Mouse (Mus musculus) liver, embryonic 14.5 days (tissue): Measurements from ENCODE around the gene Npw.

Source experiments
- CTCF ChIP-seq: IDR thresholded peaks from 2 replicates; pipeline ENCODE4 v1.5.1; 2016; ENCODE audit warnings: antibody characterized with exemption, low read depth, control low read depth
- EP300 ChIP-seq: IDR thresholded peaks from 2 replicates; pipeline ENCODE4 v1.6.1; 2016; ENCODE audit warnings: antibody characterized with exemption, low read depth

DNA sequence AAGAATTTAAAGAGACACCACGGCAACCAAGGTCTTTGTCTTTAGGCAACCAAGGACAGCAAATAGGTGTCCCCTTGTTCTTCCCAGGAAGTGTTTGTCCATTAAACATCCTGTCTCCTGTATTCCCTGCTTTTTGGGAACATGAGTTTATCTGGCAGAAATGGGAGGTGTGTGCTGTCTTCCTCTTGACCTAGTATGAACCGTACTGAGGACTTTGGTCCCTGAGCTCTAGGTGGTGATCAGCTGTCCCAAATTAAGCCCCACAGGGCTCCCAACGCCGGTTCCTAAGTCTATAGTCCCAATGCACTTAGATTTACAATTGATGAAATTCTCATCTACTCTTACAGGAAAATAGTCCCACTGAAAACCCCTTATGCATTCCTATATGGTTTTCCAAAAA, 7.5 kb downstream of the Npw start:
- TF ChIP-seq CTCF (no peak), EP300 (no peak)
